Mouse (Mus musculus) heart, adult 11 months (tissue): ENCODE results near the gene Pgm2l1.
"Not testable (repeated sequence)": the region's sequence is repeated elsewhere in the genome, so short reads cannot be mapped to it uniquely, and the experiment has no call there.

Experiments used
- DNase-seq: peaks from one replicate; pipeline ENCODE4 v3.0.0; 2022

Gene Pgm2l1

GRCm38 (mm10) chr7:100230646-100231045 is 3.5 kb downstream of the Pgm2l1 start:
- DNase-seq: peak; percentile 28

GRCm38 (mm10) chr7:100231661-100232060 is 4.5 kb downstream of the Pgm2l1 start:
- peak; percentile 17 for DNase-seq

GRCm38 (mm10) chr7:100233681-100234080 is 6.5 kb downstream of the Pgm2l1 start:
- DNase-seq: peak; percentile 57

- peak; percentile 82 for DNase-seq
Measured at GRCm38 (mm10) chr7:100234264-100234885, 7.2 kb downstream of the Pgm2l1 start.

GRCm38 (mm10) chr7:100238271-100238670 is 11.1 kb downstream of the Pgm2l1 start:
- no peak for DNase-seq

GRCm38 (mm10) chr7:100240601-100241000 is 13.4 kb downstream of the Pgm2l1 start:
- no peak for DNase-seq

- DNase-seq: no peak
Measured at GRCm38 (mm10) chr7:100243007-100243406, 15.8 kb downstream of the Pgm2l1 start.

GRCm38 (mm10) chr7:100244225-100244624 is 17.0 kb downstream of the Pgm2l1 start:
- DNase-seq: no peak

GRCm38 (mm10) chr7:100245176-100245575 is 18.0 kb downstream of the Pgm2l1 start:
- DNase-seq: no peak

- peak; percentile 39 for DNase-seq
Measured at GRCm38 (mm10) chr7:100250667-100251066, 23.5 kb downstream of the Pgm2l1 start.

- DNase-seq: no peak
Measured at GRCm38 (mm10) chr7:100262350-100262749, 35.2 kb downstream of the Pgm2l1 start.

GRCm38 (mm10) chr7:100264934-100265333 is 37.7 kb downstream of the Pgm2l1 start:
- DNase-seq: not testable (repeated sequence)

- DNase-seq: no peak
Measured at GRCm38 (mm10) chr7:100272369-100272768, 45.2 kb downstream of the Pgm2l1 start.

GRCm38 (mm10) chr7:100274507-100274906 is 47.3 kb downstream of the Pgm2l1 start:
- no peak for DNase-seq

GRCm38 (mm10) chr7:100276397-100276796 is 49.2 kb downstream of the Pgm2l1 start:
- DNase-seq: no peak

- no peak for DNase-seq
Measured at GRCm38 (mm10) chr7:100279803-100280202, 52.6 kb downstream of the Pgm2l1 start.

- DNase-seq: no peak
Measured at GRCm38 (mm10) chr7:100281596-100281995, 54.4 kb downstream of the Pgm2l1 start.

- no peak for DNase-seq
Measured at GRCm38 (mm10) chr7:100283298-100283697, 56.1 kb downstream of the Pgm2l1 start.

- no peak for DNase-seq
Measured at GRCm38 (mm10) chr7:100285383-100285782, 58.2 kb downstream of the Pgm2l1 start, which contains the start of gene P4ha3. Gene P4ha3 (plus strand): TSS chr7:100285520.

GRCm38 (mm10) chr7:100287748-100288578 is 60.8 kb downstream of the Pgm2l1 start:
- DNase-seq: no peak

GRCm38 (mm10) chr7:100288622-100289021 is 61.4 kb downstream of the Pgm2l1 start:
- no peak for DNase-seq

- peak; percentile 85 for DNase-seq
Measured at GRCm38 (mm10) chr7:100293546-100293945, 66.4 kb downstream of the Pgm2l1 start.

- peak; percentile 64 for DNase-seq
Measured at GRCm38 (mm10) chr7:100295745-100296144, 68.6 kb downstream of the Pgm2l1 start.

GRCm38 (mm10) chr7:100296699-100297098 is 69.5 kb downstream of the Pgm2l1 start:
- DNase-seq: no peak
